Mouse (Mus musculus) thymus, postnatal 25 days (tissue): ENCODE results near the gene Btla.

Experiments used
- DNase-seq: peaks from one replicate; pipeline ENCODE4 v3.0.0; 2022

Btla gene

GRCm38 (mm10) chr16:45261321-45261720, 37.2 kb downstream of the Btla start:
- DNase-seq: peak; percentile 19

- DNase-seq: no peak
These were observed 37.9 kb downstream of the Btla start for GRCm38 (mm10) chr16:45262051-45262450.

GRCm38 (mm10) chr16:45269886-45270285, 45.8 kb downstream of the Btla start:
- no peak for DNase-seq

GRCm38 (mm10) chr16:45283093-45283492, 59.0 kb downstream of the Btla start:
- DNase-seq: peak; percentile 39

GRCm38 (mm10) chr16:45297806-45298205, 73.7 kb downstream of the Btla start:
- no peak for DNase-seq
